Mouse (Mus musculus): ENCODE measurements around the gene Igsf6. TPM values are rescaled to one million over a fixed set of nuclear protein-coding genes. Genes with fewer than 3 reads are reported as not detected.

The Igsf6 gene
- 1 to 10 TPM; 2.5 to 2.7 TPM for total RNA-seq (2021)
- long read RNA-seq, experiment 1, partial matches to known transcripts, result 1 of 4 reads
- long read RNA-seq, experiment 1, other reads (novel, unspliced or antisense), result 1 of 4 reads
- long read RNA-seq, experiment 2, result 0 reads

GRCm38 (mm10) chr7:121074281-121074680 lies at the start of gene Igsf6:
TSS of gene Igsf6 (minus strand) at chr7:121074572.
- DNase-seq, result peak; percentile 55

DNA sequence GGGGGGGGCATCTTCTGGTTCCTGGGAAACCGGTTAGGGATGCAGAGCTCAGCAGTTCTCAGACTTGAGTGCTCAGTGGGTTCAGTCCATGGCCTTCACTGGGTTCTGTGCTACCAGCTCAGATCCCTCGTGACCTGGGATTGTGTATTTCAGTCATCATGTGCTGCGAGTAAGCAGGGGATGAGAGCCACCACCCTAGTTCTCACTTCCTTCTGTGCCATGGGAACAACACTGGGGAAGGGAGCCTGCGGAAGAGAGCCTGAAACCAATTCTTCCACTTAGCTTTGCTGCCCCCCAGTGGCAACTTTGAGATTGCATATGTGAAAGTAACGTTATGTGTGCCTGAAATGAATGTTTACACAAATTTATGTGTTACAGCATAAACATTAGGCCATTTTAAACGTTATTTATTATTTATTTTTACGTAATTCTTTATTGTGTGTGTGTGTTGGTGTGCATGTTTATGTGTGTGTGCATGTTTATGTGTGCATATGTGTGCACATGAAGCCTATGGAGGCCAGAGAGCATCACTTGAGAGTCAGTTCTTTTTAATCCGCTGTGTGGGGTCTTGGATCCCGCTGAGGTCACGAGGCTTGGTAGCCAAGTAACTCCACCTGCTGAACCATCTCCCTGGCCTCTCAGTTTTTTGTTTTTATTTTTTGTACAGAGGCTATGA lies 45.9 kb upstream of the Igsf6 start:
- peak; percentile 92 for DNase-seq

DNA sequence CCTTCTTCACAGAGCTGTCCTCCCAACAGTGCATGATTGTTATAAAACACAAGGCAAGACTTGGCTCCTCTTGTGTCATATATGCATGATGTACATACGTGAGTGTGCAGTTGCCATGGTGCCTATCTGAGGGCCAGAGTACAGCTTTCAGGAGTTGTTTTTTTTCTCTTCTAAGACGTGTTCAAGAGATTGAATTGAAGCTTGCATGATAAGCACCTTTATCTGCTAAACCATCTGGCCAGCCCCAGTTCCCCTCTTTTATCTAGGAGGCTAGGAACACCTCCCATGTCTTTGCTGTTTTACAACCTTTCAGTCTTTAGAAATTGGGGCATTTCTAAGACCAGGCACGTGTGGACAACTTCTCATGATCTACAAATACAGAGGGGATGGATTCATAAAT lies 37.4 kb upstream of the Igsf6 start:
- DNase-seq, result no peak

GRCm38 (mm10) chr7:121111321-121111720 lies 36.9 kb upstream of the Igsf6 start:
- DNase-seq, result peak; percentile 10

GRCm38 (mm10) chr7:121107851-121108250 lies 33.5 kb upstream of the Igsf6 start:
- DNase-seq, result no peak

DNA sequence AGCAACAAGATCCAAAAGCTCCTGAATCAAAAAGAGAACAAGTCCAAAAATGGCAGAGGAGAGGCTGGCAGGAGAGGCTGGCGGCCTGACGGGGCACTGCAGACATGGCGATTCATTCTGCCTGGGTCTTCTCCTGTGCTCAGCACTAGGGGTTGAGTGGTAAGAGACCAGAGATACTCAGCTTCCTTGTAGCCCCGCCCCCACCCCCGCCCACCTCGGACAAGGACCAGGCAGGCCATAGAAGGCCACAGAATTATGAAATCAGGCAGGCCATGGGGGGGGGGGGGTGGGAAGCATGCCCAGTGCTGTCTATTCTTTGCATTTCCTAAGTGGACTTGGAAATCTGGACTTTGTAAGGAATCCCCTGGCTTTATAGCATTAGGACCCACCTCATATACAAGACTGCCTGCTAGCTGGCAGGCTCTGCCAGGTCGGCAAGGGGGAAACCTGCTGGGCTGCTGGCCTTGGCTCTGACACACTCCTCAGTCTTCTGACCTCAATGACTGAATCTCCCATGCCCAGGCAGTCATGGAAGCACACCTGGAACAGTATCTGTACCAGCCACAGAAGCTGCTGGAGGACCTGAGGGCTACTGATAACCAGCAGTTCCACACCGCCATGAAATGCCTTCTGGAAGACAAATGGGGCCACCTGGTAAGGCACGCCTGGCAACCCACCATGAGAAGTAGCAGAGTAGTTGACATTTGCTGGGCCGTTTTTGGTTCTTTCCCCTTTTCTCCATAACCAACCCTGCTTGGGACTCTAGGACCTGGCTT lies 24.4 kb upstream of the Igsf6 start:
- no peak for DNase-seq

DNA sequence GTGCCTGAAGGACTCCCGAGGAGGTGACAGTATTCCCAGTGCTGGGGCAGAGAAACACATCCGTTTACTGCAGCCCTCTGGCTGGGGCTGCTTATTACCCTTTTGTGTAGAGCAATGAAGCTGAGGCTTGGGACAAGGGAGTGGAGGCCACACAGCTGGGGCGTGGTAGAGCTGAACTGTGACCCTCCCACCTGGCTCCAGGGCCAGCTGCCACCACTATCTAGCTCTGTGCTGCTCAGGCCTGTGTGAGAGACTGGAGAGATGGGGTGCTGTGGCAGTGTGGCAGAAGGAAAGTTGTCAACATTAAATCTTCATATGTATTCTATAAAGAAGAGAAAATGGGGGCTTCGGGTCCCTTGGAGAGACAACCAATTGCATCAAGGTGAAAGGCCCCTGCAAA lies 18.7 kb upstream of the Igsf6 start:
- no peak for DNase-seq

DNA sequence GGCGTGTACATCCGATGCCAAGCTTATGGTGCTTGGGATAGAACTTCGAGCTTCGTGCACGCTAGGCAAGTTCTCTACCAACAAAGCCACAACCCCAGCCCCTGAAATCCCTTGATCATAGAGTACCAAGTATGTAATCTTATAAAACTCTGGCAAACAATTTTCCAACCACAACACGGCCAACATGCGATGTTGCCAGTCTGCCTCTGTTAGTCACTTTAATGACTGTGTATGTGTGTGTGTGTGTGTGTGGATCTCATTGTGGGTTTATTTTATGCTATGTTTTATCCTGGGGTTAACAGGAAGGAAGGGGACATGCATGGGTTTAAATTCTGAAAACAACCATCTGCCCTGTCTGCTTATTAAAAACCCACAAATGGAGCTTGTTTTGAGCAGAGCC lies 16.4 kb upstream of the Igsf6 start:
- no peak for DNase-seq

DNA sequence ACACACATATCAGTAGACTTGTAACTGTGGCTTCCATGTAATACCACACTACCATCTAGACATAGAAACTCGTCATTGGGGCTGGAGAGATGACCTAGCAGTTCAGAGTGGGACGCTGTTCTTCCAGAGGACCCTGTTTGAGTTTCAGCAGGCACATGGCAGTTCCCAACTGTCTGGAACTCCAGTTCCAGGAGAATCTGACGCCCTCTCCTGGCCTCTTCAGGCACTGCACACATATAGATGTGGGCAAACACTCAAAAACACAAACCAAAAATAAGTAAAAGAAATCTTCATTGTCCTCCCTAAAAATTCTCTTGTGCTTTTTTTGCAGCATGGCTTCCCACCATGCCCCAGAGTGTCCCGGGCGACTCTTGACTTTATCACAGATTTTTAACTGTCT lies 14.4 kb upstream of the Igsf6 start:
- DNase-seq, result no peak

DNA sequence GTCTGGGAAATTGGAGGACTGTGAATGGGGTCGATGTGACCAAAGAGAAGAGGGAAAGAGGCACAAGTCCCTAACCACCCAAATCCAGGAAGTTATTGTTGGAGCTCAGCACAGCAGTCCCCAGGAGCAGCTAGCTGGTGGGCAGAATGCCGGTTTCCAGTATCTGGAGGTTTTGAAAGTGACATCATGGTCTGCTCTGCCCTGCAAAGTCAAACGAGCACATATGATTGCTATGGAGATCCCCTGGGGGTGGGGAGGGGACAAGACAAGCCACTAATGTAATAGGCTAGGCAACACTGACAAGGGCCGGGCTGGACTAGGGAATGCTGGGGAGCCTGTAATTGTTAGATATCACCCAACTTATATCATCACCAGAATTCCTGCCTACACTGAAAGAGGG lies 11.1 kb upstream of the Igsf6 start:
- DNase-seq, result peak; percentile 40

GRCm38 (mm10) chr7:121084840-121085453 lies 10.6 kb upstream of the Igsf6 start:
- DNase-seq, result no peak

DNA sequence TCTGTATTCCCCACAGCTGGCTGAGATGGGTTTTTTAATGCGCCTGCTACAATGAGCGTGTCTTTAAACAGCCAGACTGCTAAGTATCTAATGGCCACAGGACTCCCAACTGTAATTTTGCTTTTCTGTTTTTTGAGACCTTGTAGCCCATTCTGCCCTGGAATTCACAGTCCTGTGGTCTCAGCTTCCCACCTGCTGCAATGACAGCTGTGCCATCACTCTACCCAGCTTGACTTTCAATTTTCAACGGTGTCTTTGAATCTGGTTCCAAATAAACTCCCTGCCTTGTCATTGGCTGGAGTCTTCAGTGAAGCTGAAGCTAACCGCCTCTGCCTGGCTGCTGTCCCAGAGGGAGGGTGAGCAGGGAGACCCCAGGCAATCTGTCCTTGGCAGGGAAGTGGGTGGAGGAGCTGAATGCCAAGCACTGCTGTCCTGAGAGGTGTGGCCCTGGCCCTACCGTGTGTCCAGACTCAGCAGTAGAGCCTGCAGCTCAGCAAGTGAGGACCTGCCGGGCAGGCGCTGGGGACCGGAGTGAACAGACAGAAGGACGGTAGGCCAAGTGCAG lies 8.7 kb upstream of the Igsf6 start:
- no peak for DNase-seq

DNA sequence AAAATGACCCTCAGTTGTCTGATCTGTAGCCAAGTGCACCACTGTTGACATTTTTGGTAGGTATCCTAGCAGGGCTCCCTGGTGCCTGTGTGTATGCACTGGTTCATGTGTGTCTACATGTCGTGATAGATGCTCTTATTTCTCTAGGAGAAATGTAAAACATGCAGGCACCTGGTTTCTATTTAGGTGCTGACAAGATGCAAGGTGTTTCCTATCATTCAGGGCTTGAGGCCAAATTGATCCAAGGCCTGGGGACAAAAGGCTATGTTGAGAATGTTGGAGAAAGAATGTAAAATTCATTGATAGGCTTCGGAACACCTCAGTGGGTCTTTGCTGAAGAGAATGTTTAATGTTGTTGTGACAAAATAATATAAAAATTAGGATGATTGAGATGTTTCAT lies 7.4 kb upstream of the Igsf6 start:
- no peak for DNase-seq

DNA sequence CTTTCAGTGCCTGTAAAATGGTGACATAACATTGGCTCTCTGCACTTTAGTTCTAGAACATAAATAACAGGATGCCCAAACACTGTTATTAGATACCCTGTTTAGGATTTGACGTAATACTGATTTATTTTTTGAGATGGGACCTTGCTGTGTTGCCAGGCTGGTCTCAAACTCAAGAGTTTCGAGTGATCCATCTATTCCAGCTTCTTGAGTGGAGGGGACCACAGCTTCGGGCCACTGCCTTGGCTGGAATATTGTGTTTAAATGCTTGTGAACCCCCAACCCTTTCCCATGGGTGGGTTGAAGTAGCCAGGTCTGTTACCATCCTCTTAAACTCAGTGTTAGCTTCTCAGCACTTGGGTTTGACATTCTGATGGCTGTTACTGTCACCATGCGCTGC lies 7.0 kb upstream of the Igsf6 start, which contains the start of gene Otoa:
TSS of gene Otoa (plus strand) at position 301 of the 400 bp plus-strand sequence.
- DNase-seq, result no peak

DNA sequence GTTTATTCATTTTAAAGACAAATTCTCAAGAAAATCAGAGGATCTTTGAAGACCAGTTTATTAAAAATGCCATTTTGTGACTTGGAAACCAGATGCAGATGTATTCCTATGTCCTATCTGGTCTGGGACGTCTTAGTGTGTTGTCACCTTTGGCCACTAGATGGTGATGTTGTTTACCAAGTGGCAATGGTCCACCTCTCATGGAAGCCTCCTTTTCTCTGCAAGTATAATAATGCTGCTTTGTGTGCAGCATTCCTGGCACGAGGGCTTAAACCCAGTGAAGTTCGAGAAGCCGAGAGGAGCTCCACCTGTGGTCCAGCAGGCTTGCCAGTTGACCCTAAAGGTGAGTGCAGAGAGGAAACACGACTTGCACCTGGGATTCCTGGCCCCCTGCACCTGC lies 3.5 kb upstream of the Igsf6 start:
- DNase-seq, result peak; percentile 80

- DNase-seq, result no peak
Measured at GRCm38 (mm10) chr7:121077311-121077710, 2.9 kb upstream of the Igsf6 start.

- DNase-seq, result no peak
Measured at GRCm38 (mm10) chr7:121075416-121075815, 1.0 kb upstream of the Igsf6 start.

DNA sequence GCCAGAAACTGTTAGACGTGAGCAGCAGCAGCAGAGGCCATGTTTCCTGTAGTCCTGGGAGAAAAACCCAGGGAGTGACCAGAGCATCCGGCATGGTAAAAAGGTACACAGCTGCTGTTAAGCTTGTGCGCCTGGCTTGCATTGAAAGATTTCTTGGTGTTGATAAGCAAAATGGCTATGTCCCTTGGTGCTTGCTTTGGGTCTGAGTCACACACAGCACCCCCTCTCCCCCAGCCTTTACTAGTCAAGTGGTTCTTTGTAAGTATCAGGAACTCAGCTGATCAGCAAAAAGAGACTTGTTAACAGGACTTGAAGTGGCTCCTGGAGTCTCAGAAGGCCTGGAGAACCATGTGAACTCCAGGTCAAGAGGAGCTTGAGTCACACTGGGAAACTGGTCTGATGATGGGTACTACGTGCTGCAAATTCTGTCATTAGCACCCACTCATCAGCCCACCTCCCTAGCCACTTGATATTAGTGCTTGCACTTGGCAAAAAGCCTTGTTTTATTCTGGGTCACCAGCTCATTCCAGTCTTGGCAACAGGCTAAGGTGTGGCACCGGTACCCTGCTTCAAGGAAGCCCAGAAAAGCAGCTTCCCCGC lies 529 bp upstream of the Igsf6 start:
- no peak for DNase-seq

DNA sequence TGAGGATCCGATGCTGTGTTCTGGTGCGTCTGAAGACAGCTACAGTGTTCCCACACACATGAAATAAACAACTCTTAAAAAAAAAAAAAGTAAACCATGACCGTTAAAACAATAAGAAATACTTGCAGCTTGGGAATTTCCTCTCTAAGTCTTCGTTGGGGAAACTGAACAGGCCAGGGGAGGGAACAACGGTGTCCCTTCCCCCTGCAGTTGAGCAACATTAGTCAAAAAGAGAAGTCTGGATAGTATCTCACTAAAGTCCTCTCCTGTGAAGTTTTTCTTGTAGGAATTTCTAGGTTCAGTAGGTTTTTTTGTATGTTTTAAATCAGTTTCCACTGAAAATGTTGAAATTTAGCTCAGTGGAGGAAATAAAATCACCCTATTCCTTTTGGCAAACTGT lies 1.9 kb downstream of the Igsf6 start:
- no peak for DNase-seq

DNA sequence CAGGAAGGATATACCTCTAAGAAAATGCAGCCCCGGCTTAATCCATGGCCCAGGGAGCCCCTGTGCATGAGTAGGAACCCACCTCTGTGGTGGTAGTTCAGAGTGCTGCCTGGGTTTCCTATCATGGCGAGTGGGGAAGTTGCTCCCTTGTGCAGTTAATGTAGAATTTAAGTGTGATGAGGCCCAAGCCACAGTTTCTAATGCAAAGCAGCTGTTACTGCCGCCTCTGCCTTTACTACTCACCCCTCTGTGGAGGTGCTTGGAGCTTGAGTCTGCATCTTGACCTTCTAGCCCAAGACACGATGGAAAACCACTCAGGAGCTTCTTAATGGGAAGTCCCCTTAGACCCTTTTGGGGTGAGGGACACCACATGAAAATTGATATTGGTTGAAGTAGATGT lies 3.1 kb downstream of the Igsf6 start:
- no peak for DNase-seq

GRCm38 (mm10) chr7:121064309-121064708 lies 10.1 kb downstream of the Igsf6 start:
- DNase-seq, result peak; percentile 28

- DNase-seq, result no peak
Measured at GRCm38 (mm10) chr7:121059477-121060218, 14.7 kb downstream of the Igsf6 start.

All from adrenal gland, postnatal 10 days (tissue).